Mouse (Mus musculus): ENCODE data around the gene Xiap. TPM values are rescaled to one million over a fixed set of nuclear protein-coding genes. Genes with fewer than 3 reads are reported as not detected.
"Not testable (repeated sequence)": the region's sequence is repeated elsewhere in the genome, so short reads cannot be mapped to it uniquely, and the experiment has no call there.

The Xiap gene
- 32.2 and 32.3 TPM in 2 replicates for polyA plus RNA-seq (2012; rRNA removed)

DNA sequence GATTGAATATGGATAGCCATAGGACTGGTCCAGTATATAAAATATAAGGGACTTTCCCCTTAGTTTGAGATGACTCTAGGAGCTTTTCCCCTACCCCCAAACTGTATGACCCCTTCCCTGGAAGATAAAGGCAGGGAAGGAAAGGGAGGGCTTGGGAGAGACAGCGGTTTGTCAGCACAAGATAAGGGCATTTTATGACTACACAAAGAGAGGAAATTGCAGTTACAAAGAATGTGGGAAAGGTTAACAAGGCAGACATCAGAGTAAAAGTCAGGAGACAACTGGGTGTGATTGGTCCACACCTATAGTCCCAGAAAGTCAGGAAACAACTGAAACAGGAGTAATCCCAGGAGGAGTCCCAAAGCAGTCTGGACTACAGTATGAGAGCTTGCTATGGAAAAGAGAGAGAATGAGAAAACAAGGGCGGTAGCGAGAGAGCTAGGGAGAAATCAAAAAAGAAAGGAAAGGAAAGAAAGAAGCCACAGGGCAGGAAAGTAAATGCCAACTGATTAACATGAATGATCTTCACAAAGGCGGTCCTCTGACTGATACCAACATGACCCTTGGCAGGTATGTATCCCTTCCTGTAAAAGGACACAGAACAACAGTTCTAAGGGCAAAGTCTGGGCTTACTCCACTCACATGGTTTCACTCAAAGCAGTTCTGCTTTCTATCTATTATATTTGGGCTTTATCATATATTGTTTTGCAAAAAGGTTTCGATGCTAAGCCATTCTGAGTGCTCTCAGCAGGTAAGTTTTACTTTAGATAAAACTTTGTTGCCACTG, at the start of gene Xiap:
Gene Xiap (plus strand): TSS at position 398 of the 787 bp plus-strand sequence.
- no peak for DNase-seq (ENCODE audit: low spot score)

DNA sequence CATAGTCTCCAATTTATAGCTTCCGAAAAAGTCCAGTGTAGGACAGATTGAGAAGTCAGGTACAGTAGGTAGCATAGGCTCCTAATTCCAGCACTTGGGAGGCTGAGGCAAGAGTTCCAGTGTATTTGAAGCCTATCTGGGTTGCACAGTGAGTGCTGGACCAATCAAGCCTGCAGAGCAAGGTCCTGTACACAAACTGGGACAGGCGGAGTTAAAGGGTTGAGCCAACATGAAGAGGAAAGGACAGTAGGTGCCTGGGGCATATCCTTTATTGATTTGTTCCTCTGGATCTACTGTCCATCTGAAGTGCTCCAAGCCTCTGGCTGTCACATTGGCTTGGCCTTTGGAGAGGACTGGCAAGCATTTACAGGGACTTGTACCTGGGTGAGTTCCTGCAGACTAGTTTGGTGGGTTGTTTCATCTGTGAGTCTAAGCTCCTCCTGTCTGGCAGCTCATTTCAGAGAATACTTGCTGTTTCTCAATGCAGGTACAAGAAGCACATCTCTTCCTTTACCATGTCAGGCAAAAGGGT, 46.7 kb upstream of the Xiap start:
- DNase-seq (ENCODE audit: low spot score), result no peak

DNA sequence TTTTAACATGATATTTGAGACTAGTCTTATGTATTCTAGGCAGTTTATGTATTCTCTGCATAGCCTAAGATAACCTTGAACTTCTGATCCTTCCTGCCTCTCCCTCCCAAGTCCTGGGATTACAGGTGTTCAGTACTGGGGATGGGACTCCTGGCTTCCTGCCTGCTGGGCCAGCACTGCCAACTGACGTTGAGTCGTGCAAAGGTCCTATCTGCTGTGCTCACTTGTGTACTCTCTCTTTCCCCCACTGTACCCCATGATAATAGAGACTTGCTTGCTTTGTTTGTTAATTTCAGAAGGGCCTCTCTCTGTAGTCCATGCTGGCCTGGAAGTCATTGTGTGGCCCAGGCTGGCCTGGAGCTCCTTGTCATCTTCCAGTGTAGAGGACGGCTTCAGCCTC, 45.7 kb upstream of the Xiap start:
- DNase-seq (ENCODE audit: low spot score), result no peak

DNA sequence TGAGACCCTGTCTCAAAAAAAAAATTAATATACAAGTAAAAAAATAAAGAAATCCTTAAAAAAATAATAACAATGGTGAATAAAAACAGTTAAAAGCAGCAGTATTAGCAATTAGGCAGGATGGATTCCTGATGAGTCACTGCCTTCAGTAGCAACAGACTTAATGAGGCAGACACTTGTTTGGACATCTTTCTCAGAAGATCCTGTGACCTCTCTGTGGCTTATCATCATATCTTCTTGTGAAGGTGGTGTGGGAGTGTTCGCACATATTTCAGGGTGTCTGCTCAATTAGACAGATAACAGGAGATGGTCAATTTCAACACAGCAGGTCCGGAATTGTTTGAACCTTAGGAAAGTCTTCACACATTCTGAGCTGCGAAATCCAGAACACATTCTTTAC, 45.0 kb upstream of the Xiap start:
- no peak for DNase-seq (ENCODE audit: low spot score)

DNA sequence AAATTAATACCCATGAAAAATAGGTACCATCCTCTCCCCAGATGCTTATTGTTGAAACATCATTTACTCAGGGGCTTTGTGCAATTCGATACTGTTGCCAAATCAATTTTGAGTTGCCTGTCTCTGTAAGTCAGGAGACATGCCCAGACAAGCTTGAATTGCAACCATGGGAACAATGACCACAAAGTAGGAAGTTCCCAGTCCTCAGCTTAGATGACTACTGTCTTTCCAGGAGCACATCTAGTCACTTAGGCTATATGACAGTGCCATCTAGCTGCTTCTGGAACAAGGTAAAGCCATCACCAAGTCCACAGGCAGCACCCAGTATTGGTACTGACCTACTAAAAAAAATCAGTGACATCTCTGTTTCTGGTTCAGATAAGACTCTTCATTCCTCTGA, 41.4 kb upstream of the Xiap start:
- no peak for DNase-seq (ENCODE audit: low spot score)

DNA sequence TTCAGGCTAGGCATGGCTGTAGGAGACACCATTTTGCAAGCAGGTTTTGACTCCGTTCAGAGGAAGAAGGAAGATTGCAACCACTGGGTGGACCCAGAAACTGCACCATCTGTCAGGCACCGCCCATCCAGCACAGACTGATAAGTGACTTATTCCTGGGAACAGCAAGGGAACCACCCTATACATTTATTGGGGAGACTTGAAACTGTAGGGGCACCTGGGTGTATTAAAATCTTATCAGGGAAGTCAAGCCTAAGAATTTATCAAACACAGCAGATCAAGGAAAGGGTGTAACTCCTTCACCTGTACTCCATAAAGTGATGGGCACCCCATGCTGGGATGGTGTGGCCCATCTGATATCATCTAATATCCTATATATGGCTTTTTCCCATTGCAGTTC, 40.0 kb upstream of the Xiap start:
- no peak for DNase-seq (ENCODE audit: low spot score)

DNA sequence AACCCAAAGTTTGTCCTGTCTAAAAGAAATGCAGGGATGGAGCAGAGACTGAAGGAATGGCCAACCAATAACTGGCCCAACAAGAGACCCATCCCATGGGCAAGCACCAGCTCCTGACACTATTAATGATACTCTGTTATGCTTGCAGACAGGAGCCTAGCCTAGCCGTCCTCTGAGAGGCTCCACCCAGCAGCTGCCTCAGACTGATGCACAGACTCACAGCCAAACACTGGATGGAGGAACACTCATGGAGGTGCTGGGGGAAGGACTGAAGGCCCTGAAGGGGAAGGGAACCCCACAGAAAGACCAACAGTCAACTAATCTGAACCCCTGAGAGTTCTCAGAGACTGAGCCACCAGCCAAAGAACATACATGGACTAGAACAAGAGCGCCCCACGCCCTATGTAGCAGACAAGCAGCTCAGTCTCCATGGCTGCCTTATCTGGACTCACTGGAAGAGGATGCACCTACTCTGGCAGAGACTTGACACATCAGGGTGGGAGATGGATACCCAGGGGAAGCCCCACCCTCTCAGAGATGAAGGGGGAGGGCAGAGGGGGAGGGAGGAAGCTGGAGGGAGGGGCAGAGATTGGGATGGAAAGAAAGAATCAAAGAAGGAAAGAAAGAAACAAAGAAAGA, 33.6 kb upstream of the Xiap start:
- not testable (repeated sequence) for DNase-seq (ENCODE audit: low spot score)

DNA sequence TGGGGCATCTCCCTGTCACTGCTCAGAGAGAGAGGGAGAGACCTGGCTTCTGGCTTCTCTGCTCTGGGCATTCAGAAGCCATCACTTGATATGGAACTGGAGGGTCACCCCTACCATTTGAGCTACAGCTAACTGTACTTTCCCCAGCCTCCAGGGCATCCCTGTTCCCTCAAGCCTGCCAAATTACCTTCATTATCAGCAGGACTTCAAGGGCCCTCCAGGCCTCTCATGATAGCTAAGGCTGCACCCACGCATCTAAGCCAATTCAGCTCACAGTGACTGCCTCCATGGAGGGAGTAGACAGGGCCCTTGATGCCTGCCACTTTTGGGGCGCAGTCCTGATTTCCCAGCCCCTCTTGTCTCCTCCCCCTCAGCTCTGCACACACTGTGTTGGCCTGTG, 32.5 kb upstream of the Xiap start:
- not testable (repeated sequence) for DNase-seq (ENCODE audit: low spot score)

DNA sequence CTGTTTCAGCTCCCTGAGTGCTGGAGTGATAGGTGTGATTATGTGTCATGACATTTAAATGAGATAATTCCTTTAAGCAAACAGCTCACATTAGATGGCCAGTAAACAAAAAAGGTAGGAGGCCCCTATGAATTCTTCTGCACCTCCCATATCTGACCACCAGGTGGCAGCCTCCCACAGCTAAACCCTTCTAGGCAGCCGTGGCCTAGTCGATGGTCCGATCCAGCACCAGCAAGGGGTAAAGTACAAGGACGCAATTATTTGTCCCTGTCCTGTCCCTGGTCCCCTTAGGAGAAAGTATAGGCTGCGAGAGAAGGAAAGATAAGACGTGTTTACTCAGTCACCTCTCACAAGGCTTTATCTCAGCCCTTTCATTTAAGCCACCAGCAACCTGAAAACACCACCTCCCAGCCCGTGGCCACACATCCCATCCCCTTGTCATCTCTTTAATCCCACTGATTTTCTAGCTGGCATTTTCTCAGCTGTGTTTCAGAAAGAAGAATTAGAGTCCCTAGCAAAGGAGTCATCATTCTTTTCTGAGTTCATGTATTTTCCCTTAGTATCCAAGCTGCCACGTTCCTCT, 26.3 kb upstream of the Xiap start:
- peak; percentile 38 for DNase-seq (ENCODE audit: low spot score)

DNA sequence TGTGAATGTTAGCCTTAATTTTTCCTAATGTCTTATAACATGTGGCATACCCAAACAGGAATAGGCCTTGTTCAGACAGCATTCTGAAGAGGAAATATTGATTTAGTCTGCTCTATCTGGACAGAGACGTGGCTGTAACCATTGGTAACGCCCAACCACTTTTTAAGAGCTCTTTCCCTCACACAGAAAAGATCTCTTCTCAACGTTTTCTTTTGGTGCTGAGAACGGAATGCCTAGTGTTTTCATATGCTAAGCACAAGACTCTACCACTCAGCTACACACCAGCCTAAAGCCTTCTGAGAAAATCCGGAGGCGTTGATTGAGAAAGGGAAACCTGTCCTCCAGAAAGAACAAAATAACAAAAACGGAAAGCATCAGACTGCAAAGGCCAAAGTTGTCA, 25.6 kb upstream of the Xiap start:
- DNase-seq (ENCODE audit: low spot score), result no peak

DNA sequence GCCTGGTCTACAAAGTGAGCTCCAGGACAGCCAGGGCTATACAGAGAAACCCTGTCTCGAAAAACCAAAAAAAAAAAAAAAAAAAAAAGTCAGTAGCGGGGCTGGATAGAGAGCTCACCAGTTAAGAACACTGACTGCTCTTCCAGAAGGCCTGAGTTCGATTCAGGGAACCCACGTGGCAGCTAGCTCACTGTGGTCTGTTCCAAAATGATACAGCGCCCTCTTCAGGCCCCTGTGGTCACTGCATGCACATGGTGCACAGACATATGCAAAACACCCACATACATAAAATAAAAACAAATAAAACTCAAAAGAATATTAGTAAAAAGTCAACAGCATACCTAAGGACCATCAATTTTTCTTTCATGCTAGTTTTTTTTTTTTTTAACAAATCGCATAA, 20.0 kb upstream of the Xiap start:
- DNase-seq (ENCODE audit: low spot score), result no peak

DNA sequence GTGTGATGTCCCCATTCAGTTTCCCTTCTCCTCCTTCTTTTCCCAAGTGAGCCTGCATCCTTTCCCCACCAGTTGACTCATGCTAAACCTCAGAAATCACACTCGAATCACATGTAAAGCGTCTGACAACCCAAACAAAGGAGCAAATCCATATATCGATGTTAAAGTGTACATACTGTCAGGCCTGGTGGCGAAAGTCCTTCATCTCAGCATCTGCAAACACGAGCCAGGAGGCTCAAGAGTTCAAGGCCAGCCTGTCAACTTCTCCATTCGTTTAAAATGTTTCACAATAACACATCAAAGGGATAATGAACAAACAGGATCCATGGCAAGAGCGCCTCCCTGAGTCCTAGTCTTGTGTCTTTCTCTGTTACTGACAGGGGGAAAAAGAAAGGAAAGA, 14.5 kb upstream of the Xiap start:
- no peak for DNase-seq (ENCODE audit: low spot score)

DNA sequence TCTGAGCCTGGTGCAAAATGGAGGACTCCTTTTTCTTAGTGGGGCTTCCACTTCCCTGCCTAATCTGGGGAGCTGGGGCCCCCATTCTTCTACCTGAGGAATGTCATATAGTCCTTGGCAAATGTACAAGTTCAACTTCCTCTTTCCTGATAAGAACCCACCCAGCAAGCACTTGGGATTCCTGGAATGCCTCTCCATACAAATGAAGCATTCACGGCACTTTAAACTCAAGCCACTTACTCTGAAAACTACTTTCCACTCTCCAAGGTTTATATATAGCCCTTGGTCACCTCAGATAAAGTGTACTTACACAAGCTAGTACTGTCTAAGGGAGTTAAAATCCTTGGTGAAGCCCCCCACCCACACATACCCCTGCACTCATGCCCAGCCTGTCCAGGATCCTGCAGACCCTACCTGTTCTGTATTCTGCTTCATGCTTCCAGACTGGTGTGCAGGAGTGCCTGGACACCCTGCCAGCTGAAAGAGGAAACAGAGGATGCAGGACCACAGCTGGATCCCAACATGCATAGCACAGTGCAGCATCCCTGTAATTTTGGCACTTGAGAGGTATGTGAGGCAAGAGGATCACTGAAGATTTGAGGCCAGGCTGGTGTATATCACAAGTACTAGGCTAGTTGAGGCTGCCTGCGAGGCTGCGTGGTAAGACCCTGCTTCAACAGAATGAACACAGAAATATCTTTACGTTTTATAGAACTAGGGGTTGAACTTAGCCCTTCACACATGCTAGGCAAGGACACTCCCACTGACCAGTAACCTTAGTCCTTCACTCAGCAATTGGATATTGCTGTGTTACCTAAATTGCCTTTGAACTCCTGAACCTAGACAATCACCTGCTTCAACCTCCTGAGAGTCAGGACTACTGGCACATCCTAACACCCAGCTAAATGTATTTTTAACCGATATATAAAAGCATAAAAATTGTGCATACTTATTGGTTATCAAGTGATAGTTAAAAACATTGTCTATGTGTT, 8.5 kb upstream of the Xiap start:
- DNase-seq (ENCODE audit: low spot score), result no peak

DNA sequence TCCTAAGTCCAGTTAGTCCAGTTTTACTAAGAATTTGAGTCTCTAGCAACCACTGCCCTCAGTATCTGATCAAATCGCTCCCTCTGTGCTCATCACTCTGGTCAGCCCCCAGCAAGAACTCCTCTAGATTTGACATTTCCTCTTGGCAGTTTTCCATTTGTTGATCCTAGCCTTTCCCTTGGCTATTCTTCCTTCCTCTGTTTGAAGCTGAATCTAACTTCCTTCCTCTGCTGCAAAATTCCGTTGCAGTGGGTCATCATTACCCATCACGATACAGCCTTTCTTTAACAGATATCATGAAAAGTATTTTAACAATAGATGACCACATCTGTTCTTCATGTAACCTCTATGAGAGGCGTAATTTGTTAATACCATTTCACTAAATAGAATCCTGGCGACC, 2.5 kb upstream of the Xiap start:
- DNase-seq (ENCODE audit: low spot score), result no peak

DNA sequence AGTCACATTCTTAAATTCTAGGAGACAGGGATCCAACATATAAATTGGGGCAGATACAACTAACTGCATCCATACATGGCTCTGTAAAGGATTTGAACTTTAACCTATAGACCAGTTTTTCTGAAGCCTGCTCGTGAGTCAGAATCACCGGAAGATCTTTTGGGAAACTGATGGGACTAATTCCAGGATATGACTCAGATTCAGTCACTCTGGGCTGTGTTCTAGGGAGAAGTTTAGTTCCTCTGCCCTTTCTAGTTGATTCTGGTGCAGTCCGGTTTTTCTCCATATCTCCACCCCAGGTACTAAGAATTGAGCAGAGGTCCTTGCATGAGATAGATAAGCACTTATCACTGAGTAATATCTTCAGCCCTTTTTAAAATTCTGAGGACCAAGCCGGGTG, 1.6 kb upstream of the Xiap start:
- no peak for DNase-seq (ENCODE audit: low spot score)

DNA sequence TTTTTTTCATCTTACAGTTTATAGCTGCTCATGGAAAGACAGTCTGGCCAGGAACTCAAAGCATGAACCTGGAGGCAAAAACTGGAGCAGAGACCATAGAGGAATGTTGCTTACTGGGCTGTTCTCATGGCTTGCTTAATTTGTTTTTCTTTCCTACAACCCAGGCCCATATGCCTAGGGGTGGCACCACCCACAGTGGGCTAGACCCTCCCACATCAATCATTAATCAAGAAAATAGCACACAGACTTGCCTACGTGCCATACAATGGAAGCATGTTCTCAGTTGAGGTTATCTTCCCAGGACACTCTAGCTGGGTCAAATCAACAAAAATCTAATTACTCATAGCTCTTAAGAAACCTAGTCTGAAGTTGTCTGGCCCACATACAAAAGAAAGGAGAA, 4.1 kb downstream of the Xiap start:
- no peak for DNase-seq (ENCODE audit: low spot score)

DNA sequence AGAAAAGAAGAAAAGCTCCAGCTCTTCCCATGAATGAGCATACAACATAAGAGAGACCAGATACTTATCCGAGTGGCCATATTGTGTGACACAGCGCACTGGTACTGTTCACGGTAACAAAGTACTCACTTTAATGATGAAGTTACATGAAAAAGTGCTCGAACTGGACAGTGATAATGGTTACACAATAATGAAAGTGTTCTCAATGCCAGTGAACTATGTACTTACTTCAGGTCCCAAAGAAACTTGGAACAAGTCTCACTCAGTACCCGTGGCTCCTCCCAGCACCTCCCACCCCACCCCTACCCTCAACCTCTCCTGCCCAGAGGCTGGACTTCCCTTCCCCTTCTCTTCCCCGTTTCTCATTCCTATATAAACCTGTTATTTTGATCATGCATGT, 5.6 kb downstream of the Xiap start:
- DNase-seq (ENCODE audit: low spot score), result no peak

DNA sequence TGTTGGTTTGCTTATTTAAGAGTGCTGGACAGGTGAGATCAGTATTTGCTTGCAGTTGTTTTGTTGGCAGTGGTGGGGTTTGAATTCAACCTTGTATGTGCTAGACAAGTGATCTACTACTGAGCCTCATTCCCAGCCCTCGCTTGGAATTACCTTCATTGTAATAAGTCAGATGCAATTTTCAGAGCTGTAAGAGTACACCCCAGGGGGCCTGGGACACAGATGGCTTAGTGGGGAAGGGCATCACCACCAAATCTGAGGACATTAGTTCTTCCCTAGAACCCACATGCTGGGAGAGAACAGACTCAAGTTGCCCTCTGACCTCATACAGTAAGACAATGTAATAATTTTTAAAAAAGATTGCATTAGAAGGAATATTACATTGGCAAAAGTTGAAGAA, 7.3 kb downstream of the Xiap start:
- DNase-seq (ENCODE audit: low spot score), result no peak

DNA sequence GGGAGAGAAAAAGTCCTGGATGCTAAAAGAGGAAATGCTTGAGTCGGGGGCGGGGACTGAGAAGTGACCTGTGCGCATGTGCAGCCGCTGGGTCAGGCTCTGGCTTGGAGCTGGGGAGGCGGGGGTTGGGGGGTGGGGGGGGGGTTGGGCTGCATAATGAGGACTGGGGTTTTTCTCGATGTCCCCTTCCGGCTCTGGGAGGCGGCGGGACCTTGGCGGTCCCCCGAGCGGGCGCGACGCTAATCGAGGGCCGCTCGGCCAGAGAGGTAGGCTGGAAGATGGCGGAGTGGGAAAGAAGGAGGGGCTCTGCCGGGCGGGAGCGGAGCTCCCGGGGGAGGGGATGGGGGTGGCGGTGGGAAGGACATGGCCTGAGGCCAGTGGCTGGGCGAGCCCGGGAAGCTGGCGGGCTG, 8.3 kb downstream of the Xiap start:
- peak; percentile 61 for DNase-seq (ENCODE audit: low spot score)

DNA sequence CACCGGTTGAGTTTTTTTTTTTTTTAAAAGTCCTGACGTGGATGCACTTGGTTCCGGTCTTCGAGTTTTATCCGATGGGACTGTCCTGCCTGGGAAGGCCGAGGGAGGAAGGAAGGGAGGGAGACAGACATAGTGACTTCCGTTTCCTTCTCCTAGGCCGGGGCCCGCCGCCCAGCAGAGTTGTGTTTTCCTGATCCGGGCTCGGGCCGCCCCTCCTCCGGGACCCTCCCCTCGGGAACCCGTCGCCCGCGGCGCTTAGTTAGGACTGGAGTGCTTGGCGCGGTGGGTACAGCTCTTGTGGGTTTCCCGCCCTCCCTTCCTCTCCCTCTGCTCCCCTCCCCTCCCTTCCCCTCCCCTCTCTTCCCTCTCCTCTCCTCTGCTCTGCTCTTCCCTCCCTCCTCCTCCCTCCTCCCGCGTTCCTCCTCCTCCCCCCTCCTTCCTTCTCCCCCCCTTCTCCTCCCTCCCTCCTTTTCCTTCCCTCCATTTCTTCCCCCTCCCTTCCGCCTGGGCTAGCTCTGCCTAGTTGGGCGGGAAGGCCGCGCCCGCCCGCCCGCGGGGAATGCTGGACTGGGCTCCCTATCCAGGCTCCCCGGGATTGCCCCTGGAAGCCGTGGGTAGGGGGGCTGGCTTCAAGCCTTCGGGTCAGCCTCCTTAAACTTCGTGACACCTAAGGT, 8.9 kb downstream of the Xiap start:
- DNase-seq (ENCODE audit: low spot score), result peak; percentile 46

DNA sequence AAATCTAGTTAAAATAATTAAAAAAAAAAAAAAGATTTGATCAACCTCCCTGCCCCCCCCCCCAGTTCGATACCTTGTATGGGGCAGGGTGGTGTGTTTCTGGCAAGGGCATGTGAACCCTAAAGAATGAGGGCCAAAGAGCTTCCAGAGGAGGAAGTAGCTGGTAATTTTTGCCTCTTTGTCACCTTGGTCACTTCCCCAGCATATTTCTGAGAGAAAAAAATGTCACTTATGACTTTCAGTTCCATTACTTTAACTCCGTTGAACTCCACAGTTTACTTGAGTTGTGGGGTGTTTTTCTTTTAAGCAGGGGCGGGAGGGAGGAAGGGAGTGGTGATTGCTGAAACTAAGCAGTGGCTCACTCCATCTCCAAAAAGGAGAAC, 9.4 kb downstream of the Xiap start:
- no peak for DNase-seq (ENCODE audit: low spot score)

Data from urinary bladder, adult 2 months (tissue).